Mouse (Mus musculus): ENCODE data around the gene Sh3bp4. TPM values are rescaled to one million over a fixed set of nuclear protein-coding genes. Genes with fewer than 3 reads are reported as not detected.

The Sh3bp4 gene
- polyA plus RNA-seq, 1 experiment from 2014 or later: 18.0 TPM

DNA sequence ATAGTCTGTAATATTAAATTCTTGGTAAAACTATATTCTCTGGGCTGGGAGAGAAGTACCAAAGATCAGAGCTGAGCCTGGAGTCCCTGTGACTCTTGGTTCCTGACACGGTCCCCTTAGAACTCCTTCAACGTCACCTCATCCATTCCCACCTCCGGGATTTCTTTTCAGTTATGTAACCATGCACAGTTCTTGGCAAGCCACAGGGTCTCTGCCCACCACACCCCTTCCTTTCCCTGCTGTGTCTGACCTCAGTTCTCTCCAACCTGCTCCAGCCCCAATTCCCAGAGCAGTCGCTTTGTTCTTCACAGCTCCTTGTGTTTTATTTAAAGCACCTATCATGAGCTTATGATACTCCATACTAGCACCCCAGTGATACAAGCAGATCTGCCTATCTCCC is 7.2 kb upstream of the Sh3bp4 start:
- H3K4me2 ChIP-seq (replicated peaks; ENCODE audit: low read depth, low read length): no peak overlapping the region
- no peaks in the 10 kb centered on the region for H3K27me3 ChIP-seq (ENCODE audit: control insufficient read depth, insufficient read depth, low read length)
- no peak overlapping the region for H3K4me3 ChIP-seq (ENCODE audit: low read depth, low read length)
- H3K4me1 ChIP-seq (replicated peaks; ENCODE audit: control insufficient read depth, insufficient read depth, low read length): no peaks in the 10 kb centered on the region
- no peak for ATAC-seq (ENCODE audit: low FRiP score)
- H3K9ac ChIP-seq (ENCODE audit: low read depth, low read length): no peak overlapping the region
- no peaks in the 10 kb centered on the region for H3K36me3 ChIP-seq (ENCODE audit: control insufficient read depth, insufficient read depth, low read length)
- 89% methylated on average over 4 of the region's 4 CpGs for WGBS
- DNase-seq (ENCODE audit: low spot score): no peak
- no peaks in the 10 kb centered on the region for H3K9me3 ChIP-seq (ENCODE audit: control insufficient read depth, low read length)
- no peak overlapping the region for H3K27ac ChIP-seq (ENCODE audit: low read depth, low read length)

DNA sequence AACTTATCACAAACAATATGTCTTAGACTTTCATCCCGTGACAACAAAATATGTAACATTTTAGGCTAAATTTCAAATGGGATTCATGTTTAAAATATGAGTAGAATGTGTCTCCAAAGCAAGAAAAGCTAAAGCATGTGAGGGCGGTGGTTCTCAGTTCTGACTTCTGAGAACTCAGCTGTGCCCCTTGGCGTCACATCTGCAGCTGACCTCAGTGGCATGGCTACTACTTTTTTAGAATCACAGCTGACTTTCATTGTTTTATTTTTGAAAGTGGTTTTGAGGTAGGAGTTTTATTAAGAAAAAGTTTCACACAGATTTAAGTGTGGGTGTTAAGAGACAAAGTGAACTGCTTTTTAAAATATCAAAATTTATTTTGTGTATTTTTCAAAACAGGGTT is 6.4 kb upstream of the Sh3bp4 start:
- 87% methylated on average over 3 of the region's 3 CpGs for WGBS
- Histone ChIP-seq H3K27ac (ENCODE audit: low read depth, low read length) (no peak overlapping the region), H3K27me3 (ENCODE audit: control insufficient read depth, insufficient read depth, low read length) (no peaks in the 10 kb centered on the region), H3K9ac (ENCODE audit: low read depth, low read length) (no peak overlapping the region), H3K4me1 (replicated peaks; ENCODE audit: control insufficient read depth, insufficient read depth, low read length) (no peaks in the 10 kb centered on the region), H3K4me3 (ENCODE audit: low read depth, low read length) (no peak overlapping the region), H3K9me3 (ENCODE audit: control insufficient read depth, low read length) (no peaks in the 10 kb centered on the region), H3K4me2 (replicated peaks; ENCODE audit: low read depth, low read length) (no peak overlapping the region), H3K36me3 (ENCODE audit: control insufficient read depth, insufficient read depth, low read length) (no peaks in the 10 kb centered on the region)
- DNase-seq (ENCODE audit: low spot score): no peak
- no peak for ATAC-seq (ENCODE audit: low FRiP score)

- Histone ChIP-seq H3K9ac (ENCODE audit: low read depth, low read length) (no peak overlapping the region), H3K27ac (ENCODE audit: low read depth, low read length) (no peak overlapping the region), H3K4me1 (replicated peaks; ENCODE audit: control insufficient read depth, insufficient read depth, low read length) (peaks cover 7% of the 10 kb centered on the region; the same call in 1 of the 2 replicates), H3K36me3 (ENCODE audit: control insufficient read depth, insufficient read depth, low read length) (no peaks in the 10 kb centered on the region), H3K4me2 (replicated peaks; ENCODE audit: low read depth, low read length) (no peak overlapping the region), H3K27me3 (ENCODE audit: control insufficient read depth, insufficient read depth, low read length) (no peaks in the 10 kb centered on the region), H3K4me3 (ENCODE audit: low read depth, low read length) (no peak overlapping the region), H3K9me3 (ENCODE audit: control insufficient read depth, low read length) (no peaks in the 10 kb centered on the region)
- ATAC-seq (ENCODE audit: low FRiP score) (no peak), DNase-seq (ENCODE audit: low spot score) (no peak)
- 68% methylated on average over 5 of the region's 5 CpGs for WGBS
These were observed 1.4 kb upstream of the Sh3bp4 start for GRCm38 (mm10) chr1:89068812-89069211.

DNA sequence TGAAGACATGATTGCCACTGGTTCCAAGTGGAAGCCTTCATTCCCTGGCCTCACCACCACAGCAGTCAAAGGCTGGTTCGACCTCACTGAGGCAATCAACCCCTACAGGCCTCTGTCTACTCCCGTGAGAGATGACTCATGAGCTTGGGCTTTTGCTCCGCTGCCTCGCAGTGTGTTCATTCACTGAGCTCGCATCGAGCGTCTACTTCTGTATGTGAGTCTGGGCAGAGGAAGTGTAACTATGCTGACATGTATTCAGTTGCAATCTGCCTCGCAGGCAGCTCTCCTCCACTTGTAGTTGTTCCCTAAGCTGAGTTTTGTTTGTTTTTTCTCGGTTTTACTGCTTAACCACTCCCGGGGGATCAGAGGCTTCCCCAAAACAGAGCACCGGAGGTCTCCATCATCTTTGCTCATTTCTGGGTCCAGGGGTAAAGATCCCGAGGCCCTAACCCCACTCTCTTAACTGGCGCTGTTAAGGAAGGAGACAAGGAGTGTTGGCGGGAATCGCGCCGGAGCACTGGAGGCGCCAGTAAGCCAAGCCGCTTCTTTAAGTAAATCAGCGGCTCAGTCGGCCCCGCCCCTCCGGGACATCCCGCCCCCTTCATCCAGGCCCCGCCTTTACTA is 624 bp upstream of the Sh3bp4 start:
- ATAC-seq (ENCODE audit: low FRiP score) (peak; percentile 43), DNase-seq (ENCODE audit: low spot score) (peak; percentile 58)
- Histone ChIP-seq H3K9me3 (ENCODE audit: control insufficient read depth, low read length) (no peaks in the 10 kb centered on the region), H3K27me3 (ENCODE audit: control insufficient read depth, insufficient read depth, low read length) (no peaks in the 10 kb centered on the region), H3K4me1 (replicated peaks; ENCODE audit: control insufficient read depth, insufficient read depth, low read length) (peaks cover 7% of the 10 kb centered on the region; the same call in 1 of the 2 replicates), H3K36me3 (ENCODE audit: control insufficient read depth, insufficient read depth, low read length) (no peaks in the 10 kb centered on the region), H3K4me2 (replicated peaks; ENCODE audit: low read depth, low read length) (peak overlapping the region; percentile 46), H3K27ac (ENCODE audit: low read depth, low read length) (no peak overlapping the region), H3K4me3 (ENCODE audit: low read depth, low read length) (peak overlapping the region; percentile 90), H3K9ac (ENCODE audit: low read depth, low read length) (peak overlapping the region; percentile 2; the same call in 1 of the 2 replicates)
- under 1% methylated on average over 25 of the region's 25 CpGs for WGBS

DNA sequence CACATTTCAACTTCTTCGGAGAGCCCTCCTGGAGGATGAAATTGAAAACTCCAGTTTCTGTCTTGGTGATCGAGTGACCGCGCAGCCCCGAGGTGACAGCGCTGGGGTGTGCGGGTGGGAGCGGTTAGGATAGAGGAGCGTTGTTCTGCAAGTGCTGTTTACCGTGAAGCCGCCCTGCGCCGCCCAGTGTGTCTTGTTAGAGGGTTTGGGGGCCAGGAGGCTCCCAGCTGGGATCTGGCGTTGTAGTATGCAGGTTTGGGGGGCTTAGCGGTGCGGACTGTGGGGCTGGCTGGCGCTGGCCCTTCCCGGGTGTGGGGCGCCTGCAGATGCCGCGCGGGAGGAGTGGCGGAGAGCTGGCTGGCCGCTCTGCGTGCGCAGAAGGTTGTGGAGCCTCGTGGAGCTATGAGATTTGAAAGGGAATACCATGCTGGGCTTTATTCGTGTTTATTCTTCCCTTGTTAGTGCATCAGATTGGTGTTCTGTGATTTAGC is 701 bp downstream of the Sh3bp4 start:
- H3K9me3 ChIP-seq (ENCODE audit: control insufficient read depth, low read length): no peaks in the 10 kb centered on the region
- no peaks in the 10 kb centered on the region for H3K27me3 ChIP-seq (ENCODE audit: control insufficient read depth, insufficient read depth, low read length)
- H3K4me3 ChIP-seq (ENCODE audit: low read depth, low read length): peak overlapping the region; percentile 90
- ATAC-seq (ENCODE audit: low FRiP score) (peak; percentile 13; the same call in 1 of the 2 replicates), DNase-seq (ENCODE audit: low spot score) (peak; percentile 72)
- peak overlapping the region; percentile 78 for H3K27ac ChIP-seq (ENCODE audit: low read depth, low read length)
- peak overlapping the region; percentile 77 for H3K4me2 ChIP-seq (replicated peaks; ENCODE audit: low read depth, low read length)
- H3K4me1 ChIP-seq (replicated peaks; ENCODE audit: control insufficient read depth, insufficient read depth, low read length): peaks cover 7% of the 10 kb centered on the region; the same call in 1 of the 2 replicates
- WGBS: 0% methylated on average over 25 of the region's 28 CpGs
- H3K9ac ChIP-seq (ENCODE audit: low read depth, low read length): peak overlapping the region; percentile 86
- no peaks in the 10 kb centered on the region for H3K36me3 ChIP-seq (ENCODE audit: control insufficient read depth, insufficient read depth, low read length)

DNA sequence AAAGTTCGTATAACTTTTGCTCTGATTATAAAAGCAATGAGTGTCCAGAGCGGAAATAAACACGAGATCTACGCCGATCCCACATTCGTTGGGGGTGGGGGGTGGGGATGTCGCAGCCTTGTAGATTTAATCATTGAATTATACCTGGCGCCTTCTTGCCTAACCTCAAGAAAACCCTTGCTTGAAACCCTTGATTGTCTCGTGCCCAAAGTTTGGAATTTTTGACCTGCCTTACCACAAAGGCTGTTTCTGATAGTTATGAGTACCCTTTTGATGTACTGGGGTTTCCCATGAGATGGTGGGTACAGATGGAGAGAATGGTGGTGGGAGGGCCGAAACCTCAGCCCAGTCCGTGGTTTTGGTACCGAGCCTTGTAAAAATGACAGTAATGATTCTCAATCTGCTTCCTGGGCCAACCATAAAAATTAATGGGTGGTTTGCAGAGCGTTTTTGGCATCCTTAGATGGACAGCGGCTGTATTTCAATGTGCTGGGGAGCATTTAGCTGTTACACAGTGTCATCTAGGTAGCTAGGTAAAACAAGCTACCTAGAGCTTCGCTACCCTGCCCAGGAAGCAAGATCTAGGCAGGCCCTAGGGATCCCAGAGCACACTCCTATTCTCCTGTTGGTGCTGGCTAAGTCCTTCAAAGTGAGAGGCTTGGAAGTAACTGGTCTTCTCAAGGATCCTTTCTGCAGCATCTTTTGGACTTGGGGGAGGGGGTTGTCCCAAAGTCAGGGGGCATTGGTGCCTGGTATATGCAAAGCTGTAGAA is 1.3 kb downstream of the Sh3bp4 start:
- H3K9ac ChIP-seq (ENCODE audit: low read depth, low read length): peak overlapping the region; percentile 86
- WGBS: 3% methylated on average over 15 of the region's 15 CpGs
- peak overlapping the region; percentile 77 for H3K4me2 ChIP-seq (replicated peaks; ENCODE audit: low read depth, low read length)
- no peaks in the 10 kb centered on the region for H3K9me3 ChIP-seq (ENCODE audit: control insufficient read depth, low read length)
- peak overlapping the region; percentile 90 for H3K4me3 ChIP-seq (ENCODE audit: low read depth, low read length)
- DNase-seq (ENCODE audit: low spot score): peak; percentile 34
- no peaks in the 10 kb centered on the region for H3K36me3 ChIP-seq (ENCODE audit: control insufficient read depth, insufficient read depth, low read length)
- no peak for ATAC-seq (ENCODE audit: low FRiP score)
- H3K4me1 ChIP-seq (replicated peaks; ENCODE audit: control insufficient read depth, insufficient read depth, low read length): peaks cover 7% of the 10 kb centered on the region; the same call in 1 of the 2 replicates
- no peak overlapping the region; the same call in 1 of the 2 replicates for H3K27ac ChIP-seq (ENCODE audit: low read depth, low read length)
- H3K27me3 ChIP-seq (ENCODE audit: control insufficient read depth, insufficient read depth, low read length): no peaks in the 10 kb centered on the region

DNA sequence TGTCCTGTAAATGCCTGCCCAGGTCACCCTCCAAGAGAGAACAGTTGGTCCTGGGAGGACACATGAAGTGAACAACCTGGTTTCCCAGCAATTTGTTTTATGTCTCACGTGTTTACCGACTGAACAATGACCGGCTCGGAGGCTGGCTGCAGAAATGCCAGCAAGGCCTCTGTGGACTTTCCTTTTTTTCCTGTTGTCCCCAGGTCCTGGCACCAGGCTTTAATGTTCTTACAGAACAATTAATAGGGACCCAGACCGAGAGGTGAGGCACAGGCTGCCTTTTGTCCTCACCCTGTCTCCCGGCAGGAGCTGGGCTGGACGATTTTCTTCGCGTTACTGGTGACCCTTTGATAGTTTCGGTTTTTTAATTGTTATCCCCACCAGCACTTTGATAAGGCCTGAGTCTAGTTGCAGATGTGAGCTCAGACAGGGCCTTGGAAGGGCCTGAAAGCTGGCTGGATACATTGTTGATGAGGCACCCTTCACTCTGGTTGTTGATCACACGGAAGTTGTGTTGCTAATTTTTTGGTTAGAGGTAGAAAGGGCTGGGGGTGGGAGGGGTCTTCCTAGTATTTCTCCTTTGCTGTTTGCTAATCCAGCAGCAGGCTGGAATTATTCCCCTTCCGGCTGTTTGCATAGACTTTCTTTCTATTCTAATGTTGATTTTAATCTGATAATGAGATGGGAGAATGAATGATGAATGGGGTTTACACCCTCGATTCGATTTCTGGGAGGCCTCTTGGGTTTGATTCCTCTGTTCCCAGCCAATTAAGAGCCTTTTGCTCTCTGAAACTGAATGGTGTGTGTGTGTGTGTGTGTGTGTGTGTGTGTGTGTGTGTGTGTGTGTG is 2.2 kb downstream of the Sh3bp4 start:
- Histone ChIP-seq H3K4me1 (replicated peaks; ENCODE audit: control insufficient read depth, insufficient read depth, low read length) (peaks cover 7% of the 10 kb centered on the region; the same call in 1 of the 2 replicates), H3K36me3 (ENCODE audit: control insufficient read depth, insufficient read depth, low read length) (no peaks in the 10 kb centered on the region), H3K4me2 (replicated peaks; ENCODE audit: low read depth, low read length) (peak overlapping the region; percentile 77), H3K4me3 (ENCODE audit: low read depth, low read length) (peak overlapping the region; percentile 90), H3K27me3 (ENCODE audit: control insufficient read depth, insufficient read depth, low read length) (no peaks in the 10 kb centered on the region), H3K9me3 (ENCODE audit: control insufficient read depth, low read length) (no peaks in the 10 kb centered on the region), H3K9ac (ENCODE audit: low read depth, low read length) (peak overlapping the region; percentile 86), H3K27ac (ENCODE audit: low read depth, low read length) (peak overlapping the region; percentile 3; the same call in 1 of the 2 replicates)
- DNase-seq (ENCODE audit: low spot score) (peak; percentile 50), ATAC-seq (ENCODE audit: low FRiP score) (no peak)
- 7% methylated on average over 14 of the region's 14 CpGs for WGBS

- no peak for ATAC-seq (ENCODE audit: low FRiP score)
- no peaks in the 10 kb centered on the region for H3K27me3 ChIP-seq (ENCODE audit: control insufficient read depth, insufficient read depth, low read length)
- DNase-seq (ENCODE audit: low spot score): no peak
- no peaks in the 10 kb centered on the region for H3K9me3 ChIP-seq (ENCODE audit: control insufficient read depth, low read length)
- no peak overlapping the region for H3K27ac ChIP-seq (ENCODE audit: low read depth, low read length)
- H3K36me3 ChIP-seq (ENCODE audit: control insufficient read depth, insufficient read depth, low read length): no peaks in the 10 kb centered on the region
- H3K9ac ChIP-seq (ENCODE audit: low read depth, low read length): peak overlapping the region; percentile 15; the same call in 1 of the 2 replicates
- peaks cover 7% of the 10 kb centered on the region; the same call in 1 of the 2 replicates for H3K4me1 ChIP-seq (replicated peaks; ENCODE audit: control insufficient read depth, insufficient read depth, low read length)
- H3K4me3 ChIP-seq (ENCODE audit: low read depth, low read length): no peak overlapping the region
- peak overlapping the region; percentile 77 for H3K4me2 ChIP-seq (replicated peaks; ENCODE audit: low read depth, low read length)
- WGBS: 68% methylated on average over 5 of the region's 5 CpGs
These were observed 3.2 kb downstream of the Sh3bp4 start for GRCm38 (mm10) chr1:89073291-89073846.

All from hindbrain, embryonic 11.5 days (tissue).